Mouse (Mus musculus) hindbrain, embryonic 16.5 days (tissue): Measurements from ENCODE around the gene Gckr. TPM values are rescaled to one million over a fixed set of nuclear protein-coding genes. Genes with fewer than 3 reads are reported as not detected.

Experiments used
- ATAC-seq: fragments of 200-750 bp; cut with Nextera tagmentation; 2 replicates; pipeline ENCODE4 v1.8.0; 2017; ENCODE audit warnings: moderate TSS enrichment, moderate library complexity
- H3K27ac ChIP-seq: fragments of 300-500 bp; sonication (generic); 2 replicates; pipeline ENCODE4 v1.5.1; 2014; ENCODE audit warnings: low read depth, mild to moderate bottlenecking, control low read depth, low read length, moderate library complexity
- H3K27me3 ChIP-seq: fragments of 300-500 bp; sonication (generic); replicated peaks from 2 replicates; pipeline ENCODE4 v1.6.1; 2014; ENCODE audit warnings: low read length; ENCODE audit not compliant: control insufficient read depth, insufficient read depth
- H3K36me3 ChIP-seq: fragments of 300-500 bp; sonication (generic); 2 replicates; pipeline ENCODE4 v1.6.1; 2014; ENCODE audit warnings: mild to moderate bottlenecking, low read length, moderate library complexity, mixed read lengths; ENCODE audit not compliant: control insufficient read depth, insufficient read depth
- H3K4me1 ChIP-seq: fragments of 300-500 bp; sonication (generic); 2 replicates; pipeline ENCODE4 v1.6.1; 2014; ENCODE audit warnings: low read depth, low read length; ENCODE audit not compliant: control insufficient read depth, insufficient read depth
- H3K4me2 ChIP-seq: fragments of 300-500 bp; sonication (generic); 2 replicates; pipeline ENCODE4 v1.6.1; 2014; ENCODE audit warnings: mild to moderate bottlenecking, low read length, control low read depth, moderate library complexity
- H3K4me3 ChIP-seq: fragments of 300-500 bp; sonication (generic); 2 replicates; pipeline ENCODE4 v1.5.1; 2014; ENCODE audit warnings: mild to moderate bottlenecking, low read length, control low read depth, moderate library complexity
- H3K9ac ChIP-seq: fragments of 300-500 bp; sonication (generic); 2 replicates; pipeline ENCODE4 v1.6.1; 2014; ENCODE audit warnings: low read depth, mild to moderate bottlenecking, control low read depth, low read length, moderate library complexity
- H3K9me3 ChIP-seq: fragments of 300-500 bp; sonication (generic); 2 replicates; pipeline ENCODE4 v1.6.1; 2014; ENCODE audit warnings: mild to moderate bottlenecking, low read length, moderate library complexity; ENCODE audit not compliant: control insufficient read depth
- WGBS: fragments of 180-500 bp; shearing (Covaris S2); extraction: QIAGEN DNeasy Blood & Tissue Kit; methylation state at CpG from one replicate; pipeline ENCODE4 v1.1.7; 2014; 5-methylcytosine and 5-hydroxymethylcytosine counted together
- polyA plus RNA-seq: library from polyadenylated mRNA; unstranded; fragments of >200 nt; fragmentation: Nextera tagmentation; extraction: Ambion mirVana; gene quantifications from 2 replicates; pipeline ENCODE4 v1.2.1, GENCODE M21; 2015

Gene Gckr
- polyA plus RNA-seq, 1 experiment from 2014 or later = 0.25 TPM

DNA sequence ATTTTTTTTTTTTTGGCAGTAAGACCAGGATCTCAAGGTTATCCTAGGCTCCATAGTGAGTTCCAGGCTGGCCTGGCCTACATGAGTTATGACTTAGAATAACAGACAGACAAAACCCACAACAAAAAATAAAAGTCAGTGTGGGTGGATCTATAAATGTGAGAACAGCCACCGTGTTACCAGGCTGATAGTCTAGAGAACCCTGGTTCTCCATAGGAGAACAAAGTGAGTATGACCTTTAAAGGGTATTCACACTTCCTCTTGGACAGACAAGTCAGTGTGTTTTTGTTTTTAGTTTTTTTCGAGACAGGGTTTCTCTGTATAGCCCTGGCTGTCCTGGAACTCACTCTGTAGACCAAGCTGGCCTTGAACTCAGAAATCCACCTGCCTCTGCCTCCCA, 41.3 kb upstream of the Gckr start:
- Histone ChIP-seq H3K9ac (no peak overlapping the region), H3K4me1 (no peaks in the 10 kb centered on the region; the same call in 1 of the 2 replicates), H3K27me3 (no peaks in the 10 kb centered on the region), H3K4me3 (no peak overlapping the region), H3K4me2 (no peak overlapping the region), H3K27ac (no peak overlapping the region), H3K36me3 (peaks cover 30% of the 10 kb centered on the region), H3K9me3 (no peaks in the 10 kb centered on the region)
- 87% methylated on average over 2 of the region's 2 CpGs for WGBS
- no peak for ATAC-seq

DNA sequence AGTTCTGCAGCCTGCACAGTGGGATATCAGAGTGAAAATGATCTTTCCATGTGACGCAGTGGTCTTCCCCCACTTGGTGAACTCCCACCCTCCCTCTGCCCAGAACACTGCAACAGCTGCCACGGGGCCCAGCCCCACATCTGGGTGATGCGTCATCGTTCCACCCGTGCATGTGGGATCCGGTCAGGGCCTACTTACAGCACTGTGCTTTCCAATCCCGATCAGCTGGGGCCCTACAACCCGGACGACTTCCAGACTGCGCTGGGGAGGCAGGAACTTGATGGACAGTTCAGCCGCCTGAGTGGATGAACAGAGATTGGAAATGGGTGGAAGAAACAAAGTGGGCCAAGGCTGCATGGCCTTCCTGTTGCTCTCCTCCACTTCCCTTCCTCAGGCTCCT, 39.6 kb upstream of the Gckr start:
- H3K9me3 ChIP-seq = no peaks in the 10 kb centered on the region
- no peaks in the 10 kb centered on the region for H3K4me1 ChIP-seq
- H3K36me3 ChIP-seq = peaks cover 34% of the 10 kb centered on the region
- ATAC-seq = no peak
- H3K4me2 ChIP-seq = no peak overlapping the region
- H3K9ac ChIP-seq = no peak overlapping the region; the same call in 1 of the 2 replicates
- H3K4me3 ChIP-seq = no peak overlapping the region
- H3K27me3 ChIP-seq = no peaks in the 10 kb centered on the region
- 89% methylated on average over 11 of the region's 11 CpGs for WGBS
- no peak overlapping the region for H3K27ac ChIP-seq

DNA sequence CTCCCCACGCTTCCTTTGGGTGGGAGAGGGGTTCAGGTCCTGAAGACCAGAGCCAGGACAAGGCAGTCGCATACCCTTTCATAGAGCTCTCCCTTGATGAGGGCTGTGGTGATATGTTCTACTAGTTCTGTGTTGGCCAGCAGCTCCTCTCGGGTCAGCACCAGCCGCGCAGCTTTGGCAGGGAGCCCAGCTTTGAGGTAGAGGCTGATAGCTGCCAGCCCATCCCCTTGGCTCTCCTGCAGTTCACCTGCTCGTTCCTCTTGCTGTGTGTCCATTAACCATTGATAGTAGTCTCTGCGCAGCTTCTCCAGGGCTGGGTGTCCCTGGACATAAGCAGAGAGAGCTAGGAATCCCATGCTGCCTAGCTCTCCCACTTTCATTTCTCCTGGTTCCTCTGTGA, 31.1 kb upstream of the Gckr start:
- H3K27ac ChIP-seq = no peak overlapping the region
- no peaks in the 10 kb centered on the region for H3K9me3 ChIP-seq
- H3K4me2 ChIP-seq = no peak overlapping the region
- 92% methylated on average over 7 of the region's 7 CpGs for WGBS
- H3K9ac ChIP-seq = no peak overlapping the region
- no peak for ATAC-seq
- H3K27me3 ChIP-seq = no peaks in the 10 kb centered on the region
- H3K4me1 ChIP-seq = no peaks in the 10 kb centered on the region
- peaks cover 41% of the 10 kb centered on the region for H3K36me3 ChIP-seq
- H3K4me3 ChIP-seq = no peak overlapping the region

DNA sequence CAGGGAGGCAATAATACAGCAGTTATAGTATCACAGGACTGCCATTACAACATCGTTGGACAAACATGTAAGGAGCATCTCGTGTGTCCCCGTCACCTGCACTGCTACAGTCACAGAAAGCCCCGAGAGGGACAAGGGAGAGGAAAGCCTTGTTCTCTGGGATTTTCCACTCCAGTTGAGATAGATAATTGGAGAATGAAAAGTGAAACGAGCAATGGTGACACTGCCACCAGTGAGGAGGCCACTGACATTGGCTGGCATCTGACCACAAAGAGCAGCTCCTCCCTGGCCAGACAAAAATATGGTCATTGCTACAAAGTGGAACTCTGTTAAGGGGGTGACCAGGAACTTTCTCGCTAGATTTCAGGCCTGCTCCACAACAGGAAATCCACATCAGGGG, 29.6 kb upstream of the Gckr start:
- H3K36me3 ChIP-seq = peaks cover 41% of the 10 kb centered on the region
- 61% methylated on average over 6 of the region's 6 CpGs for WGBS
- H3K27me3 ChIP-seq = no peaks in the 10 kb centered on the region
- H3K9ac ChIP-seq = no peak overlapping the region
- no peak overlapping the region for H3K27ac ChIP-seq
- H3K9me3 ChIP-seq = no peaks in the 10 kb centered on the region
- H3K4me1 ChIP-seq = no peaks in the 10 kb centered on the region
- H3K4me2 ChIP-seq = no peak overlapping the region
- ATAC-seq = no peak
- no peak overlapping the region for H3K4me3 ChIP-seq

DNA sequence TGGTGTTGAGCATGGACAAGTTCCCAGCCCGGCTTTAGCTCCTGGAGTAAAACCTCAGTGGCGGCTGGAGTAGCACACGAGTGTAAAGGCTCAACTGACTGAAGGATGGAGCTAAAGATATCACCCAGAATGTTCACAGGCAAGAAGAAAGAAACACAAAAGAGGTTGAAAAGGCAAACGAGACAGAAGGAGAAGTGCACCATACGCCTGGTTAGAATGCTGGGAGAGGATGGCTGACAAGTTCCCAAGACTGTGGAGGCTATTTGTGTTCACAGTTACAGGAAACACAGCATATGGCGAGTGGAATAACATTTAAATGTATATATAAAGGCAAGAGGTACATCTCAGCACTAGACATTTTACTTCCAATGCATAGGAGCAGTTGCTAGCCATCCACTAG, 24.2 kb upstream of the Gckr start:
- H3K4me3 ChIP-seq = no peak overlapping the region
- no peaks in the 10 kb centered on the region for H3K9me3 ChIP-seq
- no peak overlapping the region for H3K9ac ChIP-seq
- H3K4me2 ChIP-seq = no peak overlapping the region
- H3K36me3 ChIP-seq = peaks cover 45% of the 10 kb centered on the region
- ATAC-seq = no peak
- whole genome bisulfite sequencing = 93% methylated on average over 6 of the region's 6 CpGs
- H3K4me1 ChIP-seq = no peaks in the 10 kb centered on the region
- no peak overlapping the region for H3K27ac ChIP-seq
- H3K27me3 ChIP-seq = no peaks in the 10 kb centered on the region

DNA sequence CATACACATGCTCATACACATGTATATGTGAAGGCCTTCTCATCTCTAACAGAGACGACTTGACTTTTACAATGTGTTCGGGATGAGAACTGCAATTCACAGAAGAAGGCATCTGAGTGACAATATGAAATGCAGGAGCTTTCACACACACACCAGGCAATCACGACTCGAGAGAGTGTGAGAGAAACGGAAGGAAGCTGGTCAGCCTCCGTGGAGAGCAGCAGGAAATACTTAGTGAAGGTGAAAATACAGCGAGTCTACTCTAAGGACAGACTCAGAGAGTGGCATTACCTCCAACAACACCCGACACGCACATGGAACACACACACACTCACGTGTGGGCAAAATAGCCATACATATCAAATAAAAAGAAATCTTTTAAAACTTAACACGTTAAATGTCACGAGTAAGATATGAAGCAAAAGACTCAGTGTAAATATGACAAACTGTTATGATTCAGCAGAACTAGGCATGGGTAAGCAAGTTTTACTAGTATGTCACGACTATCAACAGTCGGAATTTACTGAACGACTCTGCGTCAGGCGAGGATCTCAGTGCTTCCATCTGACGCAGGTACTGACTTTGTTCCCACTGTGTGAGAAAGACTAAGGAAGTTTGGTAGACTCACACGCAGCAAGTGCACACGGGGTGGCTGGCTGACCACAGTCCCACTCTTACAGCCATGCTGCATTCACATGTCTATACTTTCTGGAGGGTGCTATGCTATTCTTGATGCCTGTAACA, 17.8 kb upstream of the Gckr start:
- Histone ChIP-seq H3K9ac (no peak overlapping the region), H3K4me1 (no peaks in the 10 kb centered on the region), H3K27ac (no peak overlapping the region), H3K9me3 (no peaks in the 10 kb centered on the region), H3K4me2 (no peak overlapping the region), H3K4me3 (no peak overlapping the region), H3K36me3 (peaks cover 42% of the 10 kb centered on the region), H3K27me3 (no peaks in the 10 kb centered on the region)
- ATAC-seq = no peak
- WGBS = 88% methylated on average over 20 of the region's 20 CpGs

DNA sequence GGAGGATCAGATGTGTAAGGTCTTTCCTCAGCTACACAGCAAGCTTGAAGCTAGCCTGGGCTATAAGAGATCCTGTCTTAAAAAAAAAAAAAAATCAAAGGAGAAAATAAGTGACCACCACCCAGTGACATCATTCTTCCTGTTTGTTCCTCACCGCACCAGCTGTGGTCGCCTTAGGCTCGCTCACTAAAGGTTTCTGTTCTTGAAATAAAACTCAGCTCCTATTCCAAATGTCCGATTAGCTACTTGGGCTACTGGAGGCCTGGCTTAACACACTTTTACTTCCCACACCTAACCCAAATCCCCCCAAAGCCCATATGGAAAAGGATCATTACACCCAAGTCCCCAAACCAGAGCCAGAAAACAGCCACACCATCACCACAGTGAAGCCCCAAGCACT, 9.0 kb upstream of the Gckr start:
- H3K9ac ChIP-seq = no peak overlapping the region
- H3K4me1 ChIP-seq = peaks cover 10% of the 10 kb centered on the region
- WGBS = 90% methylated on average over 4 of the region's 4 CpGs
- no peaks in the 10 kb centered on the region for H3K27me3 ChIP-seq
- no peak overlapping the region for H3K27ac ChIP-seq
- H3K4me3 ChIP-seq = no peak overlapping the region
- H3K36me3 ChIP-seq = peaks cover 29% of the 10 kb centered on the region
- H3K9me3 ChIP-seq = no peaks in the 10 kb centered on the region
- no peak for ATAC-seq
- H3K4me2 ChIP-seq = no peak overlapping the region

DNA sequence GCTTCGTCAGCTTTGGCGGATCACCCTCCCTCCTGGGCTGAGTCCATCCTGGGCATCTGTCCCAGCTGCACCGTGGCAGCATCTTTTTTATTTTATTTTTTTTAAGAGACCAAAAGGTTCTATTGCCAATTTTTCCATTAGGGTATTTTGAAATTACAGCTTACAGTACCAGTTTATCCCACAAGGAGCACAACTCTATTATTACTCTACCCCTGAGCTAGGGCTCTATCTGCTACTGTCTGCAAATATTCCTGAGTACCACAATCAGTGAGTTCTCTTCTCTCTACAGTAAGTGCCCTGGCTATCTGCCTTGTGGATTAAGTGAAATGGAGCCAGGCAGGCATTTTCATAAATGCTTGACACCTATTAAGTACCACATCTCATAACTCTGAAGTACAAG, 8.6 kb upstream of the Gckr start:
- no peak overlapping the region for H3K4me2 ChIP-seq
- H3K9ac ChIP-seq = no peak overlapping the region
- ATAC-seq = no peak

DNA sequence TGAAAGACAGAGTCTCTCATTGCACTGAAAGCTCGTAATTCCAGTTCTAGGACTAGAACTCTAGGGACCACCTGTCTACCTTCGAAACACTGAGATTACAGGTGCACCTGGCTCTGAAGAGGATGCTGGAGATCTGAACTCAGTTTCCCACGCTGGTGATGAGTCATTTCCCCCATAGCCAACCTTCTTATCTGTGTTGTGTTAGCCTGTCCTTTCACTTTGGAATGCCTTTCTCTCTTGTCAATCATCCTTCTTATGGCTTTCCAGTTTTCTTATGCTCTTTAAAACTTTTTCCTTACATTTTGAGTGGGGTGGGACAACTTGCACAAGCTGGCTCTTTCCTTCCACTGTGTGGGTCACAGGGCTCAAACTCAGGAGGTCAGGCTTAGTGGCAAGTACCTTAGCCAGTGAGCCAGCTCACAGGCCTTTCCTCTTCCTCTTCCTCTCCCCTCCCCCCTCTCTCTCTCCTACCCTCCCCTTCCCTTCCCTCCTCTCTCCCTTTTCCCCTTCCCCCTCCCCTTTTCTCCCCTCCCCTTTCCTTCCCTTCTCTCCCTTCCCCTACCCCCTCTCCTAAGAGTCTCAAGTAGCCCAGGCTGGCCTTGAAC, 7.5 kb upstream of the Gckr start:
- WGBS = 91% methylated on average over 3 of the region's 3 CpGs
- Histone ChIP-seq H3K36me3 (peaks cover 22% of the 10 kb centered on the region), H3K9ac (no peak overlapping the region), H3K27me3 (no peaks in the 10 kb centered on the region), H3K4me2 (peak overlapping the region; percentile 78), H3K27ac (no peak overlapping the region), H3K4me1 (peaks cover 19% of the 10 kb centered on the region), H3K9me3 (no peaks in the 10 kb centered on the region), H3K4me3 (peak overlapping the region; percentile 55; the same call in 1 of the 2 replicates)
- ATAC-seq = no peak

More for the DNA sequence above, 8.6 kb upstream of the Gckr start:
- Histone ChIP-seq H3K4me1 (peaks cover 10% of the 10 kb centered on the region), H3K9me3 (no peaks in the 10 kb centered on the region), H3K36me3 (peaks cover 26% of the 10 kb centered on the region), H3K27ac (no peak overlapping the region), H3K27me3 (no peaks in the 10 kb centered on the region), H3K4me3 (no peak overlapping the region)
- WGBS = 80% methylated on average over 3 of the region's 3 CpGs
